Mouse (Mus musculus) hindbrain, postnatal 0 days (tissue): ENCODE data around the gene Fam20a. TPM values are rescaled to one million over a fixed set of nuclear protein-coding genes. Genes with fewer than 3 reads are reported as not detected.

Source experiments
- ATAC-seq: fragments of 200-750 bp; cut with Nextera tagmentation; 2 replicates; pipeline ENCODE4 v1.8.0; 2017; ENCODE audit warnings: mild to moderate bottlenecking, moderate TSS enrichment, moderate library complexity
- DNase-seq: peaks from one replicate; pipeline ENCODE4 v3.0.0-alpha.2; 2015; ENCODE audit warnings: low spot score
- H3K27ac ChIP-seq: fragments of 300-500 bp; sonication (generic); 2 replicates; pipeline ENCODE4 v1.5.1; 2014; ENCODE audit warnings: mild to moderate bottlenecking
- H3K27me3 ChIP-seq: fragments of 300-500 bp; sonication (generic); 2 replicates; pipeline ENCODE4 v1.6.1; 2014; ENCODE audit warnings: low read length, mixed read lengths; ENCODE audit not compliant: insufficient read depth
- H3K36me3 ChIP-seq: fragments of 300-500 bp; sonication (generic); 2 replicates; pipeline ENCODE4 v1.6.1; 2014; ENCODE audit warnings: low read length, mixed read lengths; ENCODE audit not compliant: insufficient read depth
- H3K4me1 ChIP-seq: fragments of 300-500 bp; sonication (generic); 2 replicates; pipeline ENCODE4 v1.6.1; 2014; ENCODE audit warnings: antibody characterized with exemption, low read length, mixed read lengths; ENCODE audit not compliant: insufficient read depth
- H3K4me2 ChIP-seq: fragments of 300-500 bp; sonication (generic); 2 replicates; pipeline ENCODE4 v1.6.1; 2014; ENCODE audit warnings: low read depth, mild to moderate bottlenecking, low read length, moderate library complexity, mixed read lengths
- H3K4me3 ChIP-seq: fragments of 300-500 bp; sonication (generic); 2 replicates; pipeline ENCODE4 v1.5.1; 2014; ENCODE audit warnings: low read length
- H3K9ac ChIP-seq: fragments of 300-500 bp; sonication (generic); replicated peaks from 2 replicates; pipeline ENCODE4 v1.6.1; 2014; ENCODE audit warnings: mild to moderate bottlenecking, low read length, moderate library complexity, mixed read lengths
- H3K9me3 ChIP-seq: fragments of 300-500 bp; sonication (generic); 2 replicates; pipeline ENCODE4 v1.6.1; 2016; ENCODE audit warnings: low read length, mixed read lengths
- CTCF ChIP-seq: IDR thresholded peaks from 2 replicates; pipeline ENCODE4 v1.5.1; 2016; ENCODE audit warnings: antibody characterized with exemption, control low read depth, low read depth
- WGBS: fragments of 180-500 bp; shearing (Covaris S2); extraction: QIAGEN DNeasy Blood & Tissue Kit; methylation state at CpG from one replicate; pipeline ENCODE4 v1.1.7; 2014; 5-methylcytosine and 5-hydroxymethylcytosine counted together
- polyA plus RNA-seq: library from polyadenylated mRNA; unstranded; fragments of >200 nt; fragmentation: Nextera tagmentation; extraction: Ambion mirVana; gene quantifications from 2 replicates; pipeline ENCODE4 v1.2.1, GENCODE M21; 2015
- total RNA-seq: library from RNA; depleted of rRNA; stranded (reverse); fragments of >200 nt; gene quantifications from 2 replicates; pipeline ENCODE4 v1.2.3, GENCODE M21; 2014

Gene Fam20a
- total and polyA plus RNA-seq, 2 experiments from 2014 or later: 9.1 to 9.4 TPM

DNA sequence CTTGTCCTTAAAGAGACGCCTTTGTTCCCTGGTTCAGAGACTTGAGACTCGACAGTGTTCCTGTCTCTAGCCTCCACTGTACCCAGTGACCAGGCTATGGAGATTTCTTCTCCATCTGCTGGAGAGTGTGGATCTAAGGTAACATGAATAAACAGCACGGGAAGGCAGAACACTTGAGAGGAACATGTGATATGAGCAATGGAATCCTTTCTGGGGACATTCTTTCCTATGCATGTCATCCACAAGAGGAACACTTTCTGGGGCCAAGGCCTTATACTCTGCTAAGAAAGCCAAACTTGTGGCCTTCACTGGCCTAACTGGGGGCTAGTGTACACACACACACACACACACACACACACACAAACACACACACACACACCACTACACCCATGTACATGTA lies 40.5 kb downstream of the Fam20a start:
- Histone ChIP-seq H3K27ac (no peak overlapping the region), H3K9ac (no peak overlapping the region), H3K4me2 (no peak overlapping the region), H3K4me1 (no peaks in the 10 kb centered on the region), H3K36me3 (no peaks in the 10 kb centered on the region), H3K4me3 (no peak overlapping the region), H3K9me3 (no peaks in the 10 kb centered on the region), H3K27me3 (no peaks in the 10 kb centered on the region)
- DNase-seq (no peak), ATAC-seq (no peak)
- TF ChIP-seq CTCF: no peak
- 91% methylated on average over 3 of the region's 3 CpGs for WGBS

DNA sequence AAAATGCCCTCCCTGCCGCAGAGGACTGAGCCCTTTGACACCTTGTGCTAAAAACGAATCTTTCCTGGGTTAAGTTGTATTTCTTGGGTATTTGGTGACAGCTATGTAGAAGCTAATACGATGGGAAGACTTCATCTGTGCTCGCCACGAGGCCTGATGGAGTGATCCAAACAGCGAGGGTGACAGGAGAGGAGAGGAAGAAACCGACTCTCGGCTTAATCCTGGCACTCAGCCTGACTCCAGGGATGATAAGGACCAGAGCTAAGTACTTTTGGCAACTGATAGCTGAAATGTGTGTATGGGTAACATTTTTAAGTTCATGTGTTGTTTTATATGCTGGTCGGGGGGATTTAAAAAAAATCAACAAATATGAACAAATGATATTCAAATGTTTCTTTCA lies 41.1 kb downstream of the Fam20a start:
- no peaks in the 10 kb centered on the region for H3K9me3 ChIP-seq
- ATAC-seq: no peak
- H3K27ac ChIP-seq: no peak overlapping the region
- H3K9ac ChIP-seq: no peak overlapping the region
- H3K4me2 ChIP-seq: no peak overlapping the region
- WGBS: 74% methylated on average over 9 of the region's 9 CpGs
- no peak for TF ChIP-seq CTCF
- H3K4me3 ChIP-seq: no peak overlapping the region
- H3K36me3 ChIP-seq: no peaks in the 10 kb centered on the region
- H3K27me3 ChIP-seq: no peaks in the 10 kb centered on the region
- DNase-seq: no peak
- H3K4me1 ChIP-seq: no peaks in the 10 kb centered on the region

DNA sequence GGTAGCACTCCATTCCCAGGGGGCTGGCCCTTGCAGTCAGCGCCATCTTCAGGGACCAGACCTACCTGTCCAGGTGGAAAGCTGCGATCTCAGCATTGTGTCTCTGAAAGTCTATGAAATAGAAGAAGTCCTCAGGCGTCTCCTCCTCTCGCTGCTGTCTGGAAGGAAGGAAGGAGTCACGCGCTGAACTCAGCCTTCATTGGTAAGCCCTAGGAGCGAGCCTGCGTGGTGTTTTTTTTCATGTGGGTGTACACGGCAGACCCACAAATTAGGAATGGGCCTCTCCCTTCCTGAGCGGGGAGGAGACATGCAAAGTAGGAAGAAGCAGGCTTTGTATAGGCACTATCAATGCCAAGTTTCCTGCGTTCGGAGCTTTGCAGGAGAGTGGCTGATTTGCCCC lies 43.8 kb downstream of the Fam20a start:
- WGBS: 85% methylated on average over 12 of the region's 12 CpGs
- no peak overlapping the region for H3K4me3 ChIP-seq
- H3K36me3 ChIP-seq: no peaks in the 10 kb centered on the region
- H3K27ac ChIP-seq: no peak overlapping the region
- ATAC-seq (no peak), DNase-seq (no peak)
- no peak overlapping the region for H3K9ac ChIP-seq
- TF ChIP-seq CTCF: no peak
- no peaks in the 10 kb centered on the region for H3K9me3 ChIP-seq
- H3K27me3 ChIP-seq: no peaks in the 10 kb centered on the region
- no peak overlapping the region for H3K4me2 ChIP-seq
- no peaks in the 10 kb centered on the region for H3K4me1 ChIP-seq

DNA sequence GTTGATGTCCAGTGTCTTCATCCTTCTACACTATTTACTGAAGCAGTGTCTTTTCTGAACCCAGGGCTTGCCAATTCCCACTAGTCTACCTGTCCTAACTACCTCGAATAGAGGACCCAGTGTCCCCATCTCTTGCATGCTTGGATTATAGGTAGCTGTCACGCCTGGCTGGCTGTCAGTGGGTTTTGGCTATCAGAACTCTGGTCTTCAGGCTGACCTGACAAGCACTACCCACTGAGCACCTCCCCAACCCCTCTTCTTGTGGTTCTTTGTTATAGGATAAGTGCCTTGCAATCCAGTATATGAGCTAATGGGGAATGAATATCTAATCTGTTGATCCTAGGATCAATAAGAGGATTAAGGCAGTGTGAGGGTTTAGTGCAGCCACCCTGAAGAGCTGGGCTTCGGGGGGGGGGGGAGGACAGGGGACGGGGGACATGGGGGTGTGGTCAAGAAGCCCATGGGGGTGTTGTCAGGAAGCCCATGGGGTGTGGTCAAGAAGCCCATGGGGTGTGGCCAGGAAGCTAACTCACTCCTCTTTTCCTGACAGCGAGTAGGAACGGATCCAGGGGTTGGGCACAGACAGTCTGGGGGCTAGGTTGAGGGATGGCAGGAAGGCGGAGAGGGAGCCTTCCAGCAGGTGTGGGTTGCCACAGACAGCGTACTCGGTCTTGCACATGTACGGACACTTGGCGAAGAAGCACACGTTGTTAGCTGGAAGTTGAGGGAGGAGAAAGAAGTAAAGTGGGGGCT lies 45.3 kb downstream of the Fam20a start:
- 76% methylated on average over 11 of the region's 12 CpGs for WGBS
- no peak for ATAC-seq
- H3K4me3 ChIP-seq: no peak overlapping the region
- no peaks in the 10 kb centered on the region for H3K9me3 ChIP-seq
- no peak overlapping the region for H3K9ac ChIP-seq
- no peak for TF ChIP-seq CTCF
- H3K4me2 ChIP-seq: no peak overlapping the region
- no peak for DNase-seq
- H3K36me3 ChIP-seq: no peaks in the 10 kb centered on the region
- no peaks in the 10 kb centered on the region for H3K27me3 ChIP-seq
- no peak overlapping the region for H3K27ac ChIP-seq
- no peaks in the 10 kb centered on the region for H3K4me1 ChIP-seq

DNA sequence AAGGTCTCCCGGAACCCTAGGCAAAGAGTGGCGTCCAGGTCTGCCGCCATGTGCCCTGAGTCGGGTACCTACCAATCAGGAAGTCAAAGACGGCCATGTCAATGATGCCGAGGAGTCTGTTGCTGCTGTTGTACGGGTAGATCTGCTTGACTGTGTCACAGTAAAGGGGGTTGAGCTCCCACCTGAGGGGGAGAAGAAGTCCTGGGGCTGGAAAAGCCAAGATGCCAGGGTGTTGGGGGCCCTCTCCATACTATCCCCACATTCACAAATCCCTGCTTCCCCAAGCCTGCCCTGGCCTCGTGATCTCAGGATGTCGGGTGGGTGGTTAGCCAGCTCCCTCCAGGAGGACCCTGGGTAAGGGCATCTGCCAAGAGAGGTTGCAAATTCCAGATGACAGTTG lies 46.3 kb downstream of the Fam20a start:
- no peak for ATAC-seq
- TF ChIP-seq CTCF: no peak
- no peak overlapping the region for H3K27ac ChIP-seq
- H3K4me1 ChIP-seq: no peaks in the 10 kb centered on the region
- H3K9ac ChIP-seq: no peak overlapping the region
- no peaks in the 10 kb centered on the region for H3K36me3 ChIP-seq
- H3K9me3 ChIP-seq: no peaks in the 10 kb centered on the region
- WGBS: 91% methylated on average over 9 of the region's 9 CpGs
- no peak overlapping the region for H3K4me3 ChIP-seq
- no peak for DNase-seq
- no peaks in the 10 kb centered on the region for H3K27me3 ChIP-seq
- no peak overlapping the region for H3K4me2 ChIP-seq

DNA sequence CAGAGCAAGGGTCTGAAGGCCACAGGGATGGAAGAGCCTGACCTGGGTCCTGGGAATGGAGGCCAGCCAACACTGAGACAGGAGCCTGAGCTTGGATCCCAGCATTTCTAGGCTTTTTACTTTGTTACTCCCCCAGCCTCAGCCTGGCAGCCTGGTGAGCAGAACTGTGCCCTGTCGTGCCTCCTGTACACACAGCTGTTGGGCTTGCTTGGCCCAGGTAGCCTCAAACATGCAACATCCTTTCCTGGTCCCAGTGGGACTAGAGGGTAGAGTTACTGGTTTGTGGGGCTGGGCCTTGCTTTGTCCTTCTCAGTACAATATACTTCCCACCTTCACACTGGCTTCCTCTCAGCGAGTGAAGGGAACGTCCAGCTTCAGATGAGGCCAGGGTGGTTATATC lies 46.9 kb downstream of the Fam20a start:
- Histone ChIP-seq H3K9ac (no peak overlapping the region), H3K27me3 (no peaks in the 10 kb centered on the region), H3K4me1 (no peaks in the 10 kb centered on the region), H3K4me3 (no peak overlapping the region), H3K4me2 (no peak overlapping the region), H3K9me3 (no peaks in the 10 kb centered on the region), H3K36me3 (no peaks in the 10 kb centered on the region), H3K27ac (no peak overlapping the region)
- WGBS: 89% methylated on average over 3 of the region's 3 CpGs
- no peak for ATAC-seq
- no peak for TF ChIP-seq CTCF
- DNase-seq: no peak

DNA sequence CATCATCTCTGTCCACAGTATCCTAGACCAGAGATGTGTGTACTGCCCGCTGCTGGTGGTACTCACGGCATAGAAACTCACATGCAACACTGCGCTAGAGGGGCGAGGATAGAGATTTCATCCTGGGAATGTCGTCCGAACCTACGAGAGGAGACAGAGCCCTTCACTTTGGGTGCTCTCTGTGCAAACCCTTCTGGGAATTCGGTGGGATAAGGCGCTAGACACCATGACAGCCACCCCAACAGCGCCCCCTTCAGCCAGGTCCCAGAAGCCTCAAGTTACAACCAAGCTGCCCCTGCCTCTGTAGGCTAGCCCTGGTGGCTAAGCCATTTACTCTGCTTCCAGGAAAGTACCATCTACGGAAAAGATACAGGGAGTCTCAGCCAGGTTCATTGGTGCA lies 47.5 kb downstream of the Fam20a start:
- Histone ChIP-seq H3K9me3 (no peaks in the 10 kb centered on the region), H3K9ac (no peak overlapping the region), H3K36me3 (no peaks in the 10 kb centered on the region), H3K4me3 (no peak overlapping the region), H3K27me3 (no peaks in the 10 kb centered on the region), H3K4me1 (no peaks in the 10 kb centered on the region), H3K4me2 (no peak overlapping the region), H3K27ac (no peak overlapping the region)
- WGBS: 84% methylated on average over 11 of the region's 11 CpGs
- no peak for TF ChIP-seq CTCF
- ATAC-seq (no peak), DNase-seq (no peak)
